Mouse (Mus musculus) brain, embryonic 14.5 days (tissue): ENCODE measurements around the gene Mcu.

Experiments
- CTCF ChIP-seq: fragments of 200-500 bp; IDR thresholded peaks from 2 replicates; pipeline ENCODE4 v1.5.1; 2012; ENCODE audit warnings: inconsistent platforms, mild to moderate bottlenecking, moderate library complexity, borderline replicate concordance; ENCODE audit not compliant: insufficient read depth, insufficient read length; ENCODE audit errors: extremely low read depth
- POLR2A ChIP-seq: fragments of 200-500 bp; IDR thresholded peaks from 2 replicates; pipeline ENCODE4 v1.6.1; 2012; ENCODE audit warnings: mild to moderate bottlenecking, inconsistent platforms, borderline replicate concordance; ENCODE audit not compliant: poor library complexity, insufficient read depth, insufficient read length, severe bottlenecking; ENCODE audit errors: extremely low read depth

DNA sequence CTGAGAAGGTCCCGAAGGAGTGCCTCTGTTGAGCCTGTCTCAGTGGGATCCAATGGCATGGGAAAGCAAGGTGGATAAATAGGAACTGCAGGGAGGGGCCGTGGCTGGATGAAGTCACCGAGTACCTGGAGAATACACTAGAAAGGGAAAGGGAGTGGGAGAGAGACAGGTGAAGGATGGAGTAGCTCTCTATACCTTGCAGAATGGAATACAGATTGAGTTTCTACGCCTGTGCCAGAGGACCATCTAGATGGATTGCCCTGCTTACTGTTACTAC, 13.0 kb upstream of the Mcu start:
- TF ChIP-seq CTCF (no peak), POLR2A (no peak)
